Mouse (Mus musculus) liver, embryonic 14.5 days (tissue): ENCODE data around the gene Sp100. TPM values are rescaled to one million over a fixed set of nuclear protein-coding genes. Genes with fewer than 3 reads are reported as not detected.

Experiments
- ATAC-seq: fragments of 200-750 bp; cut with Nextera tagmentation; 2 replicates; pipeline ENCODE4 v1.8.0; 2017; ENCODE audit warnings: moderate number of reproducible peaks, mild to moderate bottlenecking, moderate library complexity; ENCODE audit not compliant: insufficient read depth
- DNase-seq, 3 experiments: peaks; one replicate each; pipeline ENCODE4 v3.0.0-alpha.2; 2012 to 2013; ENCODE audit warnings: low read depth in 3 of 3, low spot score in 3 of 3
- H3K27ac ChIP-seq: fragments of 300-500 bp; sonication (generic); 2 replicates; pipeline ENCODE4 v1.5.1; 2014; ENCODE audit warnings: moderate library complexity, mild to moderate bottlenecking, control low read depth, inconsistent platforms
- H3K27me3 ChIP-seq: fragments of 300-500 bp; sonication (generic); 2 replicates; pipeline ENCODE4 v1.6.1; 2014; ENCODE audit warnings: mild to moderate bottlenecking, low read length, moderate library complexity; ENCODE audit not compliant: control insufficient read depth, insufficient read depth
- H3K36me3 ChIP-seq: fragments of 300-500 bp; sonication (generic); replicated peaks from 2 replicates; pipeline ENCODE4 v1.6.1; 2014; ENCODE audit warnings: low read depth; ENCODE audit not compliant: control insufficient read depth, insufficient read depth
- H3K4me1 ChIP-seq, 2 experiments: fragments of 200-500 bp in 1 of 2; fragments of 300-500 bp in 1 of 2; sonication (generic) in 1 of 2; replicated peaks; 2 replicates each; pipeline ENCODE4 v1.6.1; 2012 to 2014; ENCODE audit warnings: antibody characterized with exemption in 1 of 2, inconsistent platforms in 1 of 2, low read length in 1 of 2; ENCODE audit not compliant: control insufficient read depth in 2 of 2, insufficient read depth in 2 of 2
- H3K4me2 ChIP-seq: fragments of 300-500 bp; sonication (generic); 2 replicates; pipeline ENCODE4 v1.6.1; 2014; ENCODE audit warnings: low read depth, mild to moderate bottlenecking, control low read depth, moderate library complexity
- H3K4me3 ChIP-seq, 2 experiments: fragments of 200-500 bp in 1 of 2; fragments of 300-500 bp in 1 of 2; sonication (generic) in 1 of 2; 2 replicates each; pipeline ENCODE4 v1.5.1; 2012 to 2014; ENCODE audit warnings: low read depth in 2 of 2, low read length in 2 of 2, mild to moderate bottlenecking in 2 of 2, control low read depth in 1 of 2, inconsistent platforms in 1 of 2, moderate library complexity in 1 of 2; ENCODE audit not compliant: insufficient read depth in 1 of 2
- H3K9ac ChIP-seq: fragments of 300-500 bp; sonication (generic); replicated peaks from 2 replicates; pipeline ENCODE4 v1.6.1; 2014; ENCODE audit warnings: mild to moderate bottlenecking, control low read depth, moderate library complexity
- H3K9me3 ChIP-seq: fragments of 300-500 bp; sonication (generic); 2 replicates; pipeline ENCODE4 v1.6.1; 2016; ENCODE audit warnings: low read length, mixed read lengths; ENCODE audit not compliant: control insufficient read depth
- CTCF ChIP-seq: IDR thresholded peaks from 2 replicates; pipeline ENCODE4 v1.5.1; 2016; ENCODE audit warnings: antibody characterized with exemption, low read depth, control low read depth
- EP300 ChIP-seq: IDR thresholded peaks from 2 replicates; pipeline ENCODE4 v1.6.1; 2016; ENCODE audit warnings: antibody characterized with exemption, low read depth
- WGBS: fragments of 180-500 bp; shearing (Covaris S2); extraction: QIAGEN DNeasy Blood & Tissue Kit; methylation state at CpG from one replicate; pipeline ENCODE4 v1.1.7; 2014; ENCODE audit not compliant: insufficient replicate concordance; 5-methylcytosine and 5-hydroxymethylcytosine counted together
- polyA plus RNA-seq, 2 experiments: library from polyadenylated mRNA; depleted of rRNA in 1 of 2; stranded (reverse) in 1 of 2; unstranded in 1 of 2; fragments of >200 nt; fragmentation: Nextera tagmentation in 1 of 2; extraction: Ambion mirVana in 1 of 2; gene quantifications; 2 replicates each; pipeline versions ENCODE4 v1.2.1 to v1.2.3; 2012 to 2014

Gene Sp100
- polyA plus RNA-seq, 2 experiments = 2.0 to 3.2 TPM

- Histone ChIP-seq H3K9ac (no peak overlapping the region), H3K36me3 (no peaks in the 10 kb centered on the region), H3K27me3 (no peaks in the 10 kb centered on the region), H3K9me3 (no peaks in the 10 kb centered on the region), H3K4me1 (peaks cover 0 to 10% of the 10 kb centered on the region in 2 experiments; a peak in 1 of 4 replicates), H3K27ac (no peak overlapping the region), H3K4me3 (no peak overlapping the region), H3K4me2 (no peak overlapping the region)
- WGBS = 39% methylated on average over 4 of the region's 4 CpGs
- DNase-seq (no peak), ATAC-seq (no peak)
- TF ChIP-seq CTCF = no peak
- TF ChIP-seq EP300 = no peak
Observed at GRCm38 (mm10) chr1:85750650-85751049, 100.9 kb downstream of the Sp100 start.

- DNase-seq = peak in 2 of 3 experiments; percentile 7 to 14
Observed at GRCm38 (mm10) chr1:85751494-85751893, 101.7 kb downstream of the Sp100 start.

GRCm38 (mm10) chr1:85751932-85752680, 102.3 kb downstream of the Sp100 start:
- 53% methylated on average over 11 of the region's 11 CpGs for WGBS
- no peak for DNase-seq
- no peak for ATAC-seq

More at GRCm38 (mm10) chr1:85751494-85751893, 101.7 kb downstream of the Sp100 start:
- peak; percentile 56; the same call in 1 of the 2 replicates for ATAC-seq
- H3K4me1 ChIP-seq = peaks cover 0 to 10% of the 10 kb centered on the region in 2 experiments; a peak in 1 of 4 replicates
- no peaks in the 10 kb centered on the region for H3K36me3 ChIP-seq
- H3K4me2 ChIP-seq = no peak overlapping the region
- H3K9me3 ChIP-seq = no peaks in the 10 kb centered on the region
- H3K27ac ChIP-seq = no peak overlapping the region
- H3K27me3 ChIP-seq = no peaks in the 10 kb centered on the region
- 30% methylated on average over 6 of the region's 6 CpGs for WGBS
- H3K9ac ChIP-seq = no peak overlapping the region
- H3K4me3 ChIP-seq = no peak overlapping the region
- TF ChIP-seq EP300 (no peak), CTCF (no peak)

DNA sequence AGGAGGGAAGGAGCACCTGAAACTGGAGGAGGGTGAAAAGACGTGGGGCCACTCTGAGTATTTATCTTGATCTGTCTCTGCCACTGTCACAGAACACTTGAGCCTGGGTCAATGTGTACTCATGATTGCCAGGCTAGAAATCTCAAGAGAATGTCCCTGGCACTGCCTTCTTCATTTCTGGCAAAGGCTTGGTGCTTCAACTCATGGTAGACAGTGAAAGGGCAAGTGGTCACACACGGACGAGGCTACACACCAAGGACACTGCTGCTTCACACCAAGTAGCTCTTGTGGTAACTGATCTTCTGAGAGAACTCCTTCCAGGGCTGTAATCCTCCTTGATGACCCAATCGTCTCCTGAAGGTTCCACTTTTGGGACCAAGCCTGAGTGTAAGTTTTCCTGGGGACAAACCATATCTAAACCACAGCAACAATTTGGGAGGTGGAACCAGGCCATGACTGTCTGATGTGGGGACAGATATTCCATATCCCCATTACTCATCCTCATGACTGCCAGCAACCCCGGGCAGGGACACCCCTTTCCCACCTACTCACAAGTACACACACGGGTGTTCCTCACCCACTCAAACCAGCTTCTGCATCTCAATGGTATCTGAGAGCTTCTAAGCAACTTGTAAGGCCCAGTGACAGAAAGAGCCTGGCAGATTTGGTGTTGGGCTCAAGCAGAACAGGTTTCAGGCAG, 107.9 kb downstream of the Sp100 start:
- WGBS = 42% methylated on average over 6 of the region's 6 CpGs

More at GRCm38 (mm10) chr1:85751932-85752680, 102.3 kb downstream of the Sp100 start:
- Histone ChIP-seq H3K9me3 (no peaks in the 10 kb centered on the region), H3K36me3 (no peaks in the 10 kb centered on the region), H3K4me3 (no peak overlapping the region), H3K27me3 (no peaks in the 10 kb centered on the region), H3K27ac (no peak overlapping the region), H3K4me2 (no peak overlapping the region), H3K9ac (no peak overlapping the region), H3K4me1 (peaks cover 0 to 10% of the 10 kb centered on the region in 2 experiments; a peak in 1 of 4 replicates)
- TF ChIP-seq EP300 = no peak
- no peak for TF ChIP-seq CTCF

More for the DNA sequence above, 107.9 kb downstream of the Sp100 start:
- Histone ChIP-seq H3K4me1 (0 out of 4 replicates have a peak, but pooled peaks cover 0 to 2% of the 10 kb centered on the region in 2 experiments), H3K9ac (no peak overlapping the region), H3K27me3 (no peaks in the 10 kb centered on the region), H3K4me2 (no peak overlapping the region), H3K9me3 (no peaks in the 10 kb centered on the region), H3K4me3 (no peak overlapping the region), H3K27ac (no peak overlapping the region), H3K36me3 (no peaks in the 10 kb centered on the region)
- no peak for ATAC-seq
- no peak for DNase-seq
- TF ChIP-seq CTCF (no peak), EP300 (no peak)
